Mouse (Mus musculus) cerebellum, adult 2 months (tissue): ENCODE results near the gene Notch2.

Source experiments
- CTCF ChIP-seq: fragments of 200-500 bp; IDR thresholded peaks from 2 replicates; pipeline ENCODE4 v1.5.1; 2011; ENCODE audit warnings: low read depth, mild to moderate bottlenecking, control low read depth, low read length, moderate library complexity, borderline replicate concordance; ENCODE audit not compliant: insufficient read depth
- POLR2A ChIP-seq: fragments of 200-500 bp; IDR thresholded peaks from 2 replicates; pipeline ENCODE4 v1.6.1; 2011; ENCODE audit warnings: low read length, control low read depth, borderline replicate concordance; ENCODE audit not compliant: insufficient read depth

- TF ChIP-seq CTCF (no peak), POLR2A (no peak)
These were observed 74.2 kb downstream of the Notch2 start for GRCm38 (mm10) chr3:98087551-98087950.
